Mouse (Mus musculus) ovary, adult 18-20 months (tissue): Measurements from ENCODE around the gene Furin.

Source experiments
- DNase-seq: peaks from one replicate; pipeline ENCODE4 v3.0.0; 2022; ENCODE audit warnings: low spot score, mixed read lengths

Gene Furin

GRCm38 (mm10) chr7:80372166-80372565 is 33.1 kb downstream of the Furin start:
- no peak for DNase-seq

GRCm38 (mm10) chr7:80371041-80371751 is 34.0 kb downstream of the Furin start, which contains the start of gene Man2a2:
TSS of gene Man2a2 (minus strand) at chr7:80371375.
- DNase-seq = peak; percentile 61

GRCm38 (mm10) chr7:80370649-80371040 is 34.6 kb downstream of the Furin start:
- DNase-seq = peak; percentile 66

GRCm38 (mm10) chr7:80369967-80370431 is 35.2 kb downstream of the Furin start:
- DNase-seq = no peak

DNA sequence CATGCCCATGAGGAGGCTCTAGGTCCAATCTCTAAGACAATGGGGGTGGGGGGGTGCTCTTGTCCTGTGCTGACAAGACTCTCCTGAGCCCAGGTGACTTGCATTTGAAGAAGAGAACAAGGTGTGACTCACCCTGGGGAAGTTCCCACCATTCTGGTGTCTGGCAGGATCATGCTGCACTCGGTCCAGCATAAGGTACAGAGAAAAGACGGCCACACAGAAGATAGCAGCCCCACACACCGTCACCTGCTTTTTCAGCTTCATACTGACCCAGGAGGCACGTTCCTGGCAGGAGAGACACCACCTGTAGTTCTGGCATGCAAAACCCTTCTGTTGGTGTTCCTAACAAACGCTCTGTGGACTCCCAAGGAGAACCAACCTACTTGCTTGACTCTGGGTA is 35.8 kb downstream of the Furin start:
- no peak for DNase-seq

- no peak for DNase-seq
These were observed 36.4 kb downstream of the Furin start for GRCm38 (mm10) chr7:80368635-80369421.

DNA sequence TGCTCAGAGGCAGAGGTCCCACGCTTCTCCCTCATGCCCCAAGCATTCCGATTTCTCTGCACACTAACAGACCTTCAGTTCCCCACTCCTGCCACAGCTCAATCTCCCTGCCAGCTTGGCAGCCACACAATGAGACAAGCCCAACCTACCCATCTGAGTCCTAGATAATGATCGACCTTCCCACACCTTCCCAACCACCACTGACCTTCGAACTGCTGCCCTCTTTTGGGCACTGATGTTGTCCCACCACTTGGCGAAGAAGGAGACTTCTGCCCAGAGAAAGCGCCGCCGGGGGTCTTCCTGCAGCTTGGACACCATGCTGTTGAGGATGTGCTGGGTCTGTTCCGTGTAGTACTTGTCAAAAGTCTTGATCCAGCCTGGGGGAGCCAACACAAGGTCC is 37.2 kb downstream of the Furin start:
- no peak for DNase-seq

DNA sequence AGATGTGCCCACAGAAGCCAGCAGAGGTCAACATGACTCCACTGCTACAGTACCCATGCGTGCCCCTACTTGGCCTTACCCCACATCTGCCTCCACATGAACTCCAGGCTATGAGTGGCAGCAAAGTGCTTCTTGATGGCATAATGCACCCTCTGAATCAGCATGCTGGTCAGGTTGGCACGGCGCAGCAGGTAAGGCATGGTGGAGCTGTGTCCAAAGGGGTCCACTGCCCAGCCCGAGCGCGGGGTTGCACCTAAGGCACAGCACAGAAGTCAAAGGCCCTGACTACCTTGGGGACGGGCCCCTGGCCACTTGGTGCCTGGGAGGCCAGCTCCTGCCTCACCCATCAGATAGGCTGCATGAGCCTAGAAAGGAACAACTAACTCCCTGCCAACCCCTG is 38.0 kb downstream of the Furin start:
- DNase-seq = no peak

- peak; percentile 45 for DNase-seq
These were observed 39.5 kb downstream of the Furin start for GRCm38 (mm10) chr7:80365759-80366158.

DNA sequence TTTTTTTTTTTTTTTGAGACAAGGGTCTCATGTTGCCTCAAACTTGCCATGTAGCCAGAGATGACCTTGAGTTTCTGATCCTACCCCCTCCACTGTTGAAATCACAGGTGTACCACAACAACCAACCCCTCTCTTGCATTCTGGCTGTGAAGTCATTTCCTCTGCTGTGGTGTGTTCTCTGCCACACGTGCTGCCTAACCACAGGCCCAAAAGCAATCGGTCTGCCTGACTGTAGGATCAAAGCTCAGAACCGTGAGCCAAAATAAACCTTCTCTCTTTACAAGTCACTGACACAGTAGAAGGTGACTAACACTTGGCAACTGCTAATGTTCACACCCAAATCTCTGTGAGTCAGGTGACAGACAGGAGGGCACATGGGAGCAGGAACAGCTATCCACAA is 44.8 kb downstream of the Furin start:
- DNase-seq = no peak

GRCm38 (mm10) chr7:80358039-80358438 is 47.2 kb downstream of the Furin start:
- no peak for DNase-seq

DNA sequence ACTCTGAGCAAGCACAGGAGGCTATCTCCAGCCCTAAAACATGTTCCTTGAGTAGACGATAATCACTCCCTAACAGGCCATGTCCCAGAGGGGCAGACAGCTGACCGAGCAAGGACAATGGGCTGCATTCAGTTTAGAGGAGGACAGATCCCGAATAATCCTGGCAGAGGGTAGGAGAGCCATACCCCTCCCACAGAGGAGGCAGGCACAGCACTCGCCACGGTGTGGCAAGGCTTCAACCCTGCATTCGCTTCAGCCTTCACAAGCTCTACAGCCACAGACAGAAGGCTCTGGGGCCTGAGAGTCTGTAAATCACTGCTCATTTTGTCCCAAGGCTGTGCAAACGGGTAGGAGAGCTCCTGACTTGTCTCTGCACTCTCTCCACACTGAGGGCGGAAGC is 48.1 kb downstream of the Furin start:
- peak; percentile 32 for DNase-seq

DNA sequence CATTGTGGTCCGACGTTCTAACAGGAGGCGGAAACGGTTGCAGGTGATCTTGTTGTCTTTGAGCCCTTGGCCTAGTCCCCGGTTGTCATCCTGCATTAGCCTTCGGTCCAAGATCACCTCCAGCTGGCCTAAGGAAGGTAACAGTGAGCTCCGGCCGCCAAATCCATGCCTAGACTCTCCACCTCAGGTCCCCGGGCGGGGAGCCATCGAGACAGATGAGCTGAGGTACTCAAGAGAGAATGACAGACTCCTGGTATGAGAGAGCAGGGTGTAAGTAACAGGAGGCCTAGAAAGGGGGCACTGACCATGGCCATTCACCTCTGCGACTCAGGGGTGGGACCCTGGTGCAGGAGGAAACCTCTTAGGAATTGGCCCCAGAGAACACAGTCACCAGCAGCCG is 48.9 kb downstream of the Furin start:
- DNase-seq = no peak

GRCm38 (mm10) chr7:80352920-80353319 is 52.3 kb downstream of the Furin start:
- DNase-seq = no peak

DNA sequence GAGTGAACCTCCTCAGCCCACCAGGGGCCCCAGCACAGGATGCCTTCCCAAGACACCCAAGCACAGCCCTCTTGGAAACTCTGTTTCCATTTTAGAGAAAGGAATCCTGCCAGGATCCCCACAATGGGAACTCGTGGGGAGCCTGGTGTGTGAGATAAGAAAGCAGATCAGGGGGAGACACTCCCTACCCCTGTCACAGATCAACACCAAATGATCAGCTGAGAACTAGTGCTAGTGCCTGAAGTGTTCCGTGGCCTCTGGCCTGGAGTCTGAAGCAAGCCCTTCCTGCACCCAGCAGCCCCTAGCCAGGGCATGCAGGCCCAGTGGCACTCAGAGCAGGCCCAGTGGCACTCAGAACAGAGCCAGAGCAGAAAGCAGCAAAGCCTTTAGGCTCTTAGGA is 54.4 kb downstream of the Furin start:
- no peak for DNase-seq

- no peak for DNase-seq
These were observed 57.3 kb downstream of the Furin start for GRCm38 (mm10) chr7:80347670-80348586.

GRCm38 (mm10) chr7:80346830-80347229 is 58.4 kb downstream of the Furin start:
- no peak for DNase-seq

DNA sequence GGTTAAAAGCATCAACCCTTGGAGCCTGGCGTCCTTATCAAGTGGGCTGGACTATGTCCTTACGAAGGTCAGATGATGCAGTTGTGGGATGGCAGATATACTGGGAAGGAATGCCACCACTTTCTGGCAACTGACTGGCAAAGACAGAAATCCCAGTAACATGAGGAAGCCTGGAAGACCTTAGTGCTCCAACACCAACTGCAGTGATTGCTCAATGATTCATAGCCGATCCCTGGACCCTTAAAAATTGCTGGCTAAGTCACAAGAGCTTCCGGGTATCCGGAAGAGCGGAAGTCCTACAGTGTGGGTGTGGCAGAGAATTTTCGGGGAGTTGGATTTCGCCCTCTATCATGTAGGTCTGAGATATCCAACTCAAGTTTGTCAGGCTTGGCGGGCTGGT is 59.1 kb downstream of the Furin start:
- DNase-seq = no peak

DNA sequence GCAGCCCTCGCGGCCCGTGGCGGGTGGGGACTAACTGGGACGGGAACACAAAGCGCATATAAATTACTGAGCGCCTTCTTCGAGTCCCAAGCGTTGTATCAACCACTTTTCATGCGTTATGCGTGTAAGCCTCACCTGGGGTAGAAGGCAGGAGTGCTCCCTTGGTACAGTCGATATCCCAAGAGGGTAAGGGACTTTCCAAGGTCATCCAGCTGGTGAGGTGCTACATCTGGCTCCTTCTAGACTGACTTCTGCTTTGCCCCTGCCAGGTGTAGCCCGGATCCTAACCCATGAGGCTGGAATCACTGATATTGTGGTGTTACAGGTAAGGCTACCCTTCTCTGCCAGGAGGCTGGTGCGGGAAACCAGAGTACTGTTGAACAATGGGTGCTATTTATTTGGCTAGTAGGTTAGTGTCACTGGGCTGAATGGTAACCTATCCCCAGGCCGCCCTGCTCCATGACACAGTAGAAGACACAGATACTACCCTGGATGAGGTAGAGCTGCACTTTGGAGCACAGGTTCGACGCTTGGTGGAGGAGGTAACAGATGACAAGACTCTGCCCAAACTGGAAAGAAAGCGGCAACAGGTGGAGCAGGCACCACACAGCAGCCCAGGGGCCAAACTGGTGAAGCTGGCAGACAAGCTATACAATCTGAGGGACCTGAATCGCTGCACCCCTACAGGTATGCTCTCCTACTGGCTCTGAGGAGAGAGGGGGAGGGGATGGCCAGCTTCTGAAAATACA is 61.8 kb downstream of the Furin start:
- DNase-seq = no peak

GRCm38 (mm10) chr7:80342858-80343257 is 62.4 kb downstream of the Furin start, which contains the start of gene Hddc3:
TSS of gene Hddc3 (plus strand) at chr7:80343104.
- peak; percentile 81 for DNase-seq

DNA sequence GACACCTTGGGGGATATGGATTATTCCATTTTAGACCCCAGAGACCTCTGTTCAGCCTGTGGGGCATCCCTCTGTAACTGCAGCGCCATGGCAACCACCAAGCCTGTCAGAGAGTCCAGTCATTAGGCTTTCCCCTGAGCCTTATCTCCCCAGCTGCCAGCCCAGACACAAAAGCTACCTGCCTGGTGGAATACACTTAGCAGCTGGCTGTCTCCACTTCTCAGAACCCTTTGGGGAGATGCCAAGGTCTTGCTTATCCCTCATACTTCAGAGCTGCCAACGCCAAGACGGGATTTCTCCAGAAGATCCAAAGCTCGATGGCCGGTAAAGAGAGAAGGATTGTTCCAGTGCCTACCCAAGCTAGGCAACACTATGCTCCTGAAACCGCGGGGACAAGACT is 63.4 kb downstream of the Furin start:
- DNase-seq = no peak
